Mouse (Mus musculus) ES-Bruce4 (cell line): ENCODE measurements around the gene Crlf3.

ENCODE experiments used
- CTCF ChIP-seq: IDR thresholded peaks from one replicate; pipeline ENCODE4 v1.8.1; 2011; ENCODE audit warnings: low read depth, low read length
- EP300 ChIP-seq: IDR thresholded peaks from 2 replicates; pipeline ENCODE4 v1.6.1; 2011; ENCODE audit warnings: low read depth, low read length; ENCODE audit not compliant: insufficient read depth
- POLR2A ChIP-seq: IDR thresholded peaks from one replicate; pipeline ENCODE4 v1.8.1; 2011; ENCODE audit warnings: low read length; ENCODE audit not compliant: insufficient read depth

GRCm38 (mm10) chr11:80069815-80070214 is 11.0 kb downstream of the Crlf3 start:
- TF ChIP-seq POLR2A, result no peak
- no peak for TF ChIP-seq CTCF
- no peak for TF ChIP-seq EP300
